Mouse (Mus musculus): ENCODE measurements at regions not wholly inside any gene's neighbourhood (a gene's known extent, or its start where the extent isn't known, plus 50 kb on each side); places are given as distances from the start of the nearest gene placed in this dataset.

GRCm38 (mm10) chr6:140288799-140289198 lies 135.1 kb upstream of the Plekha5 start:
- H3K9me3 ChIP-seq (ENCODE audit: control insufficient read depth, low read length) = no peaks in the 10 kb centered on the region
- H3K9ac ChIP-seq (ENCODE audit: low read length) = no peak overlapping the region
- ATAC-seq (ENCODE audit: insufficient read depth, low FRiP score, low TSS enrichment) = no peak
- no peaks in the 10 kb centered on the region for H3K36me3 ChIP-seq (ENCODE audit: control insufficient read depth, insufficient read depth, low read length)
- H3K27me3 ChIP-seq (ENCODE audit: control insufficient read depth, insufficient read depth, low read length) = no peaks in the 10 kb centered on the region
- WGBS = 57% methylated on average over 8 of the region's 8 CpGs
- DNase-seq (ENCODE audit: low spot score) = no peak
- no peaks in the 10 kb centered on the region for H3K4me1 ChIP-seq (ENCODE audit: control insufficient read depth, insufficient read depth, low read length)
- H3K4me2 ChIP-seq (ENCODE audit: low read depth) = no peak overlapping the region
- H3K27ac ChIP-seq (ENCODE audit: low read depth, low read length) = no peak overlapping the region
- no peak overlapping the region for H3K4me3 ChIP-seq (ENCODE audit: low read depth, low read length)

- no peak for ATAC-seq (ENCODE audit: insufficient read depth, low FRiP score, low TSS enrichment)
- Histone ChIP-seq H3K9me3 (ENCODE audit: control insufficient read depth, low read length) (no peaks in the 10 kb centered on the region), H3K4me1 (ENCODE audit: control insufficient read depth, insufficient read depth, low read length) (0 out of 2 replicates have a peak, but pooled peaks cover 3% of the 10 kb centered on the region), H3K4me3 (ENCODE audit: low read depth, low read length) (no peak overlapping the region), H3K27ac (ENCODE audit: low read depth, low read length) (no peak overlapping the region), H3K27me3 (ENCODE audit: control insufficient read depth, insufficient read depth, low read length) (no peaks in the 10 kb centered on the region), H3K4me2 (ENCODE audit: low read depth) (no peak overlapping the region), H3K36me3 (ENCODE audit: control insufficient read depth, insufficient read depth, low read length) (no peaks in the 10 kb centered on the region), H3K9ac (ENCODE audit: low read length) (no peak overlapping the region)
- 78% methylated on average over 7 of the region's 7 CpGs for WGBS
- no peak for DNase-seq (ENCODE audit: low spot score)
Measured at GRCm38 (mm10) chr6:140282285-140282577, 141.6 kb upstream of the Plekha5 start.

DNA sequence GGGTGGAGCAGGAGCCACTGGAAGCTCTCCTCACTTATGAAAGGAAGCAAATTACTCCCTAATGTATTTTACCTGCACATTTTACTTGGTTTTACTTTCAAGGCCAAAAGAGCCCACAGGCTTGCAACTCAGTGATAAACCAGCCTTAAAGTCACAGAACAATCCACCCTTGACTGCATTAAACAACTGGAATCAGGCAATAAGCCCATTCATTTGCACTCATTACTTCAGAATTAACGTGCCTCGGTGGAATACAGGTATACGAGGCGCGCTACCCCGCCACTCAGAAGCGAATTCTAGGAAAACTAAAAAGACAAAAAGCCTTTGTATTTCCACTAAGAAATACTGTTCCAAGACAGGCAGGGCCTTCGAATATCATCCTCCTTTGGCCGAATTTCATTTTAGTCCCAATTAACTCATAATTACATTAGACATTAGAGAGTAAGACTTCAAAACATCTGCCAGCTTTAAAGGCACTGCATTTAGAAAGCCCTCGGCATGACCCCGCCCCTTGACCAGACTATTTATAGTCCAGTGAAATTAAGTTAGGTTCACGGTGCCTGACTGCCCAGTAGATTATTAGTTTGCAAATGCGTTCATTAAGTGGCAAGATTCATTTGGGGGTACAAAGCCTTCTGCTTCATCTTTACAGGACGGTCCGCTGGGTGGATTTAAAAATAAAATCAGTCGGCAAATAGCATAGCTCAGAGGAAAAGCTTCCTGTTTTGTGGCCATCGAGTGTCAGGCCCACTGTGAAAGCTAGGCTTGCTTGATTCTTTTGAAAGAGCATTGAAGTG lies 142.2 kb upstream of the Plekha5 start:
- WGBS = 76% methylated on average over 17 of the region's 17 CpGs

DNA sequence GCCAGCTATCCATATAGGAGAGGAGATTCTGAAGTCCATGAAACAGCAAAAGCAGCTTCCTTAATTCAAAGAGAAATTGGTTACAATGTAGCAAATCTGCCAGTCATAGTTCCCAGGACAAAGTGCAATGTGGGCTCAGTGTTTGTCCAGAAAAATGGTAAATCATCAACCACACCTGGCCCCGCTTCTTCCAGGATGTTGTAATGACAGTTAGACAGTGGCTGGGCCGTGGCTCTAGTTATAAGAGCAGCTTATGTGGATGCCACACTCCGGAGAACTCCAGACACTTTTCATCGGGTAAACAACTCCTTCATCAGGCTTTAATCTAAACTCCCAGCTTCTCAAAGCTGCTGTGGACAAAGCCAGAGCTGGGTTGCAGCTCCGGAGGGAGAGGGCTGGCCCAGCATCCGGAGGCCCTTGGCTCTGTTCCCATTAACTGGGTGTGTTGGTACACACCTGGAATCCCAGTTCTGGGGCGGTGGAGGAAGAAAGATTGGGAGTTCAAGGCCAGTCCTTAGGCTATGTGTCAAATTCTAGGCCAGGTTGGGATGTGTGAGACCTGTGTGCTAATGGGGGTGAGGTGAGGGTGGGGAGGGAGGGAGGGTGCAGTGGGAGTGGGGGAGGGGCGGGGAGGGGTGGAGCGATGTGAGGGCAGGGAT lies 142.9 kb upstream of the Plekha5 start:
- Histone ChIP-seq H3K27ac (ENCODE audit: low read depth, low read length) (no peak overlapping the region), H3K36me3 (ENCODE audit: control insufficient read depth, insufficient read depth, low read length) (no peaks in the 10 kb centered on the region), H3K27me3 (ENCODE audit: control insufficient read depth, insufficient read depth, low read length) (no peaks in the 10 kb centered on the region), H3K9me3 (ENCODE audit: control insufficient read depth, low read length) (no peaks in the 10 kb centered on the region), H3K4me3 (ENCODE audit: low read depth, low read length) (no peak overlapping the region), H3K4me1 (ENCODE audit: control insufficient read depth, insufficient read depth, low read length) (0 out of 2 replicates have a peak, but pooled peaks cover 3% of the 10 kb centered on the region), H3K4me2 (ENCODE audit: low read depth) (no peak overlapping the region), H3K9ac (ENCODE audit: low read length) (no peak overlapping the region)
- WGBS = 74% methylated on average over 9 of the region's 9 CpGs
- DNase-seq (ENCODE audit: low spot score) (no peak), ATAC-seq (ENCODE audit: insufficient read depth, low FRiP score, low TSS enrichment) (no peak)

More for the DNA sequence above, 142.2 kb upstream of the Plekha5 start:
- no peaks in the 10 kb centered on the region for H3K36me3 ChIP-seq (ENCODE audit: control insufficient read depth, insufficient read depth, low read length)
- no peak for DNase-seq (ENCODE audit: low spot score)
- H3K4me3 ChIP-seq (ENCODE audit: low read depth, low read length) = no peak overlapping the region
- H3K9ac ChIP-seq (ENCODE audit: low read length) = no peak overlapping the region
- no peak overlapping the region for H3K4me2 ChIP-seq (ENCODE audit: low read depth)
- ATAC-seq (ENCODE audit: insufficient read depth, low FRiP score, low TSS enrichment) = no peak
- no peak overlapping the region for H3K27ac ChIP-seq (ENCODE audit: low read depth, low read length)
- no peaks in the 10 kb centered on the region for H3K27me3 ChIP-seq (ENCODE audit: control insufficient read depth, insufficient read depth, low read length)
- 0 out of 2 replicates have a peak, but pooled peaks cover 3% of the 10 kb centered on the region for H3K4me1 ChIP-seq (ENCODE audit: control insufficient read depth, insufficient read depth, low read length)
- no peaks in the 10 kb centered on the region for H3K9me3 ChIP-seq (ENCODE audit: control insufficient read depth, low read length)

- 0 out of 2 replicates have a peak, but pooled peaks cover 3% of the 10 kb centered on the region for H3K4me1 ChIP-seq (ENCODE audit: control insufficient read depth, insufficient read depth, low read length)
- H3K4me3 ChIP-seq (ENCODE audit: low read depth, low read length) = no peak overlapping the region
- H3K27ac ChIP-seq (ENCODE audit: low read depth, low read length) = no peak overlapping the region
- WGBS = 76% methylated on average over 8 of the region's 8 CpGs
- DNase-seq (ENCODE audit: low spot score) = no peak
- H3K36me3 ChIP-seq (ENCODE audit: control insufficient read depth, insufficient read depth, low read length) = no peaks in the 10 kb centered on the region
- H3K9ac ChIP-seq (ENCODE audit: low read length) = no peak overlapping the region
- ATAC-seq (ENCODE audit: insufficient read depth, low FRiP score, low TSS enrichment) = no peak
- H3K4me2 ChIP-seq (ENCODE audit: low read depth) = no peak overlapping the region
- no peaks in the 10 kb centered on the region for H3K27me3 ChIP-seq (ENCODE audit: control insufficient read depth, insufficient read depth, low read length)
- H3K9me3 ChIP-seq (ENCODE audit: control insufficient read depth, low read length) = no peaks in the 10 kb centered on the region
Measured at GRCm38 (mm10) chr6:140279736-140280370, 144.0 kb upstream of the Plekha5 start.

GRCm38 (mm10) chr6:140278750-140279149 lies 145.1 kb upstream of the Plekha5 start:
- no peak overlapping the region for H3K4me2 ChIP-seq (ENCODE audit: low read depth)
- 0 out of 2 replicates have a peak, but pooled peaks cover 3% of the 10 kb centered on the region for H3K4me1 ChIP-seq (ENCODE audit: control insufficient read depth, insufficient read depth, low read length)
- no peaks in the 10 kb centered on the region for H3K27me3 ChIP-seq (ENCODE audit: control insufficient read depth, insufficient read depth, low read length)
- H3K9ac ChIP-seq (ENCODE audit: low read length) = no peak overlapping the region
- DNase-seq (ENCODE audit: low spot score) (no peak), ATAC-seq (ENCODE audit: insufficient read depth, low FRiP score, low TSS enrichment) (peak; percentile 49; the same call in 1 of the 2 replicates)
- no peaks in the 10 kb centered on the region for H3K9me3 ChIP-seq (ENCODE audit: control insufficient read depth, low read length)
- no peak overlapping the region for H3K4me3 ChIP-seq (ENCODE audit: low read depth, low read length)
- no peaks in the 10 kb centered on the region for H3K36me3 ChIP-seq (ENCODE audit: control insufficient read depth, insufficient read depth, low read length)
- 18% methylated on average over 5 of the region's 5 CpGs for WGBS
- H3K27ac ChIP-seq (ENCODE audit: low read depth, low read length) = no peak overlapping the region

DNA sequence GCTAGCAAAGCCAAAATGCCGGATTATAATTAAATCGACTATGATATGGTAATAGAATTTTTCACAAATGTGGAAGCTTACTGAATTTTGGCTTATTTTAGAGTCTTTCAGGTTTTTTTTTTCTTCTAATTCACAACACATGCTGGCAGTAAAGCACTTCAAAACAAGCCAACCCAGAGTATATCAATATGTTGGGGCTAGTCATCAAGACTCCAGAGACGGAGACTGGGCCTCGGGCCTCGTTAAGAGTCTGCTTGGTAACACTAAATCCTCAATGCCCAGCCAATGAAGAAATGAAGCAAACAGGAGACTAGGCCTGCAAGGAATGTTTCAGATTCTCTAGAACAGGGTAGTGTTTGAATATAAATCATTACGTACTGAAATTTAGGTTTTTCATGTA lies 153.3 kb upstream of the Plekha5 start:
- no peak for DNase-seq (ENCODE audit: low spot score)
- H3K9me3 ChIP-seq (ENCODE audit: control insufficient read depth, low read length) = no peaks in the 10 kb centered on the region
- no peak overlapping the region for H3K4me2 ChIP-seq (ENCODE audit: low read depth)
- no peak overlapping the region for H3K4me3 ChIP-seq (ENCODE audit: low read depth, low read length)
- H3K4me1 ChIP-seq (ENCODE audit: control insufficient read depth, insufficient read depth, low read length) = no peaks in the 10 kb centered on the region
- no peak overlapping the region for H3K9ac ChIP-seq (ENCODE audit: low read length)
- no peaks in the 10 kb centered on the region for H3K27me3 ChIP-seq (ENCODE audit: control insufficient read depth, insufficient read depth, low read length)
- no peak overlapping the region for H3K27ac ChIP-seq (ENCODE audit: low read depth, low read length)
- no peak for ATAC-seq (ENCODE audit: insufficient read depth, low FRiP score, low TSS enrichment)
- no peaks in the 10 kb centered on the region for H3K36me3 ChIP-seq (ENCODE audit: control insufficient read depth, insufficient read depth, low read length)
- WGBS = 93% methylated on average over 6 of the region's 6 CpGs

DNA sequence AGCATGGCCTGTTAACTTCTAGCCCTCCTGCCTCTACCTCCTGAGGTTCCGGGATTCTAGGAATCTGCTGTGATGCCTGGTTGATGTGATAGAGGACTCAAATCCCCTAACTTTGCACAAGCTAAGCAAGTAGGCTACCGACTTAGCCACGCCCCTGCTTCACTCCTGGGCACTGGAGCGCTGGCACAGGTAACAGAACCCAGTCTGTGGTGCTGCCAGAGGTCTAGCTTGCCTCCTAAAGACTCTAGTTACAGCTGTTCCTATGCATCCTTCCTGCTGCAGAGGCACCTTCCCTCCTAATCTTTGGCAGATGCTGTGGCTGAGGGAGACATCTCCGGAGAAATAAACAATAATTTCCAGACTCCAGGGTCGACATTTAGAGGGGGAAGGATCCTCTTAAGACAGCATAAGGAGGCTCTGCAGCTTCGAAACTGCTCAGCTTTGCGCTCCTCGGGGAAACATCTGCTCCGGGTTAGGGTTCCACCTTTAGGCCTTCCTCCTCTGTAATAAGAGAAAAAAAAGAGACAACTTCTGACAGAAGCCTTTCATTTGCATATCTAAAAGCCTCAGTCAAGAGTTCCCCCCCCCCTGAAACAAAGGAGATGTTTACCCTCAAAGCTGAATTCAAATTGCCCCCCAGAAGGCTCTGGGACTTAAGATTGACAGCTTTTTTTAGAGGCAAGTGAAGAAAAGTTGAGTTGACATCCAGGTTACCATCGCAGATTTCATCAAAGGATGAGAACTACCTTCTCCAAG lies 155.4 kb upstream of the Plekha5 start:
- WGBS = 36% methylated on average over 11 of the region's 11 CpGs
- DNase-seq (ENCODE audit: low spot score) = no peak
- Histone ChIP-seq H3K27ac (ENCODE audit: low read depth, low read length) (no peak overlapping the region), H3K9me3 (ENCODE audit: control insufficient read depth, low read length) (no peaks in the 10 kb centered on the region), H3K9ac (ENCODE audit: low read length) (no peak overlapping the region), H3K36me3 (ENCODE audit: control insufficient read depth, insufficient read depth, low read length) (no peaks in the 10 kb centered on the region), H3K4me3 (ENCODE audit: low read depth, low read length) (no peak overlapping the region), H3K4me1 (ENCODE audit: control insufficient read depth, insufficient read depth, low read length) (no peaks in the 10 kb centered on the region), H3K4me2 (ENCODE audit: low read depth) (no peak overlapping the region), H3K27me3 (ENCODE audit: control insufficient read depth, insufficient read depth, low read length) (no peaks in the 10 kb centered on the region)
- no peak for ATAC-seq (ENCODE audit: insufficient read depth, low FRiP score, low TSS enrichment)
